Mouse (Mus musculus): ENCODE data around the gene Braf. TPM values are rescaled to one million over a fixed set of nuclear protein-coding genes. Genes with fewer than 3 reads are reported as not detected.
"Not testable (repeated sequence)": the region's sequence is repeated elsewhere in the genome, so short reads cannot be mapped to it uniquely, and the experiment has no call there.

Gene Braf
- polyA plus RNA-seq, 1 experiment from 2014 or later: 19.9 TPM

DNA sequence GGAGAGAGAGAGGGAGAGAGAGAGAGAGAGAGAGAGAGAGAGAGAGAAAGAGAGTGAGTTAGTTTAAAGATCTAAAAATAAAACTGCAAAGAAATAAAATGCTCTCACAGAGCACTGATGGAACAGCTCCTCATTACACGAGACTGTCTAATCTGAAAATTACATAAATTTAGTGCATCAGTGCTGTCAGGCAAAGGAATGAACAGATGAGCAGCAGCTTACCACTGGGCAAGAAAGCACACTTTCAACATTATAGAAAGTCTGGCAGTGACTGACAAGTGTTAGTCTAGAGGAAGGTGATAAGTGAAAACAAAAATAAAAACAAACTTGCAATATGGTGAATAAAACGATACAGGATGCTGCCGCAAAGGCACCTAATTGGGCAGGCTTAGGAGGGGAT is 11.9 kb downstream of the Braf start:
- no peak overlapping the region for H3K4me3 ChIP-seq
- no peaks in the 10 kb centered on the region for H3K27me3 ChIP-seq (ENCODE audit: low read depth, poor library complexity, severe bottlenecking)
- 0 out of 2 replicates have a peak, but pooled peaks cover 2% of the 10 kb centered on the region for H3K4me1 ChIP-seq
- no peaks in the 10 kb centered on the region for H3K9me3 ChIP-seq (replicated peaks)
- WGBS: 86% methylated on average over 3 of the region's 3 CpGs
- DNase-seq (ENCODE audit: low spot score): no peak
- no peaks in the 10 kb centered on the region for H3K36me3 ChIP-seq
- no peak overlapping the region for H3K27ac ChIP-seq

GRCm38 (mm10) chr6:39705625-39706024 is 19.6 kb downstream of the Braf start:
- H3K36me3 ChIP-seq: no peaks in the 10 kb centered on the region
- H3K4me3 ChIP-seq: no peak overlapping the region
- H3K4me1 ChIP-seq: 0 out of 2 replicates have a peak, but pooled peaks cover 2% of the 10 kb centered on the region
- WGBS: 99% methylated on average over 4 of the region's 4 CpGs
- H3K27me3 ChIP-seq (ENCODE audit: low read depth, poor library complexity, severe bottlenecking): no peaks in the 10 kb centered on the region
- no peaks in the 10 kb centered on the region for H3K9me3 ChIP-seq (replicated peaks)
- H3K27ac ChIP-seq: no peak overlapping the region
- no peak for DNase-seq (ENCODE audit: low spot score)

DNA sequence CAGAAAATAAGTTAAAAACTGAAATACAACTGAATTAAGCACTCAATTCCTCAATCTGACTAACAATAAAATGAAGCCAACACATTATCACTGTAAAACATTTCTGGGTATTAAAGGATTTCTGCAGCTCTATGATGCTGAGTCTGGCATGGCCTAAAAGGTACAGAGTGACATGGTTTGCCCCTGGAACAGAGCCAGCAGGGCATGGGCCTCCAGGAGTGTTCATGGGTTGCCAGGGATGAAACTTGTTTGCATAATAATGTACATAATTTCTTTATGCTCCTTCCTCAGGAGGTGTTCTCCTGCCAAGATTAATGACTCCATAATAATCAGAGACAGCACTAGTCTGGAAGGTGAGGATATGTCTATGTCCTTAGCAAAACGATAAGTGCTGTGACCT is 32.1 kb downstream of the Braf start:
- Histone ChIP-seq H3K27me3 (ENCODE audit: low read depth, poor library complexity, severe bottlenecking) (no peaks in the 10 kb centered on the region), H3K4me1 (no peaks in the 10 kb centered on the region), H3K4me3 (no peak overlapping the region), H3K9me3 (replicated peaks) (no peaks in the 10 kb centered on the region), H3K36me3 (0 out of 2 replicates have a peak, but pooled peaks cover 2% of the 10 kb centered on the region), H3K27ac (no peak overlapping the region)
- 93% methylated on average over 1 of the region's 1 CpGs for WGBS
- no peak for DNase-seq (ENCODE audit: low spot score)

DNA sequence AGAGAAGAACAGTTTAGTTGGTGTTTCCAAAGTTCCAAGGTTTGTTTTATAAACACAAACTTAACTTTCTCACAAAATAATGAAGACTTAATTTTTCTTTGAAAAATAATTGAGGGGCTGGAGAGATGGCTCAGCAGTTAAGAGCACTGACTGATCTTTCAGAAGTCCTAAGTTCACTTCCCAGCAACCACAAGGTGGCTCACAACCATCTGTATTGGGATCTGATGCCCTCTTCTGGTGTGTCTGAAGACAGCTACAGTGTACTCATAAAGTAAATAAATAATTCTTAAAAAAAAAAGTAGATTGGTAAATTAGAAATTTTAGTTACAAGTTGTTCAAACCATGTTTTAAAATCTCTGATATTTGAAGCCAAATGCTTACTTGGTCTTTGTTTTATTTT is 38.4 kb downstream of the Braf start:
- not testable (repeated sequence) for DNase-seq (ENCODE audit: low spot score); H3K4me3 ChIP-seq; H3K27ac ChIP-seq; H3K9me3 ChIP-seq (replicated peaks); H3K27me3 ChIP-seq (ENCODE audit: low read depth, poor library complexity, severe bottlenecking); H3K36me3 ChIP-seq; H3K4me1 ChIP-seq

DNA sequence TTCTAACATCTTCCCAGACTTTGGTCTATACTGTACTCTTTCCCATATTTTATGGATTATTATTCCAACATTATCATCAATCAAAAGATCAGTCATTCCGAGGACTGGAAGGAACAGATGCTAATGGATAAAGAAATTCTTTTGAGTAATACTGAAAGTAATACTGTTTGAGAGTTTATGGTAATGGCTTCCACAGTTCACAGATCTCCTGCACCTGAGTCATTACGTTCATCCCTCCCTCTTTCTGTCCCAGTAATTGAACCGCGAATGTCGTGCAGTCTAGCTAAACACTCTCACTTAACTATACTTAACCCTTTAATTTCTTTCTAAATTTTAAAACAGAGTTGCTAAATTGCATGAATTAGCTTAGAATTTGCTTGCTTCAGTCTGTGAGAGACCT is 43.5 kb downstream of the Braf start:
- H3K4me3 ChIP-seq: no peak overlapping the region
- no peak overlapping the region for H3K27ac ChIP-seq
- WGBS: 69% methylated on average over 5 of the region's 5 CpGs
- H3K4me1 ChIP-seq: peaks cover 3% of the 10 kb centered on the region; the same call in 1 of the 2 replicates
- H3K9me3 ChIP-seq (replicated peaks): no peaks in the 10 kb centered on the region
- H3K36me3 ChIP-seq: peaks cover 18% of the 10 kb centered on the region
- H3K27me3 ChIP-seq (ENCODE audit: low read depth, poor library complexity, severe bottlenecking): no peaks in the 10 kb centered on the region
- no peak for DNase-seq (ENCODE audit: low spot score)

- Histone ChIP-seq H3K27me3 (ENCODE audit: low read depth, poor library complexity, severe bottlenecking) (no peaks in the 10 kb centered on the region), H3K9me3 (replicated peaks) (no peaks in the 10 kb centered on the region), H3K4me3 (no peak overlapping the region), H3K36me3 (peaks cover 27% of the 10 kb centered on the region), H3K27ac (no peak overlapping the region), H3K4me1 (peaks cover 3% of the 10 kb centered on the region; the same call in 1 of the 2 replicates)
- WGBS: 40% methylated on average over 4 of the region's 4 CpGs
- no peak for DNase-seq (ENCODE audit: low spot score)
Observed at GRCm38 (mm10) chr6:39680524-39680923, 44.7 kb downstream of the Braf start.

DNA sequence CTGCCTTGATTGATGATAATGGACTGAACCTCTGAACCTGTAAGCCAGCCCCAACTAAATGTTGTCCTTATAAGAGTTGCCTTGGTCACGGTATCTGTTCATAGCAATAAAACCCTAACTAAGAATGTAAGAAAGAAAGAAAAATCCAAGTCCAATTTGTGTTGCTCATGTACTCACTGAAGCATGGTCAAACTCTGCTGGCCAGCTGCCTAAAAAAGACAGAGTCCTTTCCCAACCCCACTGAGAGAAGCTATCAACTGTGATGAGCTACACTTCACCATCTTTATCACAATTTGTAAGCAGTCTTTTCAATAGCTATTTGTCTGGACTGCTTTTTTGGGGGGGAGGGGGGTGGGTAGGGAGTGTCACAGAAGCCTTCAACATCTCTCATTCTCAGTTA is 47.0 kb downstream of the Braf start:
- H3K4me3 ChIP-seq: no peak overlapping the region
- H3K4me1 ChIP-seq: peaks cover 3% of the 10 kb centered on the region; the same call in 1 of the 2 replicates
- peaks cover 31% of the 10 kb centered on the region for H3K36me3 ChIP-seq
- H3K27ac ChIP-seq: no peak overlapping the region
- no peaks in the 10 kb centered on the region for H3K27me3 ChIP-seq (ENCODE audit: low read depth, poor library complexity, severe bottlenecking)
- DNase-seq (ENCODE audit: low spot score): no peak
- 100% methylated on average over 1 of the region's 1 CpGs for WGBS
- no peaks in the 10 kb centered on the region for H3K9me3 ChIP-seq (replicated peaks)

GRCm38 (mm10) chr6:39675081-39675480 is 50.2 kb downstream of the Braf start:
- H3K36me3 ChIP-seq: peaks cover 39% of the 10 kb centered on the region
- WGBS: 91% methylated on average over 7 of the region's 7 CpGs

DNA sequence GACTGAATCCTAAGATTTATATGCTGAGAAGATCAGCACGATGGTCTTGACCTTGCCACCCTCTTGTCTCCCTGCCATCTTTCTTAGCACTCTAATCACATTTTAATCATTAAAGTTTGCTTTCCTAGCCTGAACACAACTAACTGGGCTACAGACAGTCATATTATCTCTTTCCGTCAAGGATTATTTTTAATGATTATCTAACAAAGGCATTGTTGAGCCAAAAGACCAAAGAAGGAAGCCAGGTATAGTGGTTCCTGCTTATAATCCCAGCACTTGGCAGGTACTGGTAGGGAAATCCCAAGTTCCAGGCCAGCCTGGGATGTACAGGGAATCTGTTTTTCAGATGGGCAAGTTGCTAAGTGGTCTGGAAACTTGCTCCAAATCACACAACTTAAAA is 114.0 kb downstream of the Braf start:
- no peaks in the 10 kb centered on the region for H3K9me3 ChIP-seq (replicated peaks)
- no peak overlapping the region for H3K27ac ChIP-seq
- 91% methylated on average over 2 of the region's 2 CpGs for WGBS
- no peaks in the 10 kb centered on the region for H3K4me1 ChIP-seq
- H3K36me3 ChIP-seq: peaks cover 49% of the 10 kb centered on the region
- no peak for DNase-seq (ENCODE audit: low spot score)
- H3K4me3 ChIP-seq: no peak overlapping the region
- H3K27me3 ChIP-seq (ENCODE audit: low read depth, poor library complexity, severe bottlenecking): no peaks in the 10 kb centered on the region

More at GRCm38 (mm10) chr6:39675081-39675480, 50.2 kb downstream of the Braf start:
- no peaks in the 10 kb centered on the region for H3K4me1 ChIP-seq
- no peak overlapping the region for H3K4me3 ChIP-seq
- H3K27ac ChIP-seq: no peak overlapping the region
- H3K9me3 ChIP-seq (replicated peaks): no peaks in the 10 kb centered on the region
- no peak for DNase-seq (ENCODE audit: low spot score)
- H3K27me3 ChIP-seq (ENCODE audit: low read depth, poor library complexity, severe bottlenecking): no peaks in the 10 kb centered on the region

- no peaks in the 10 kb centered on the region for H3K27me3 ChIP-seq (ENCODE audit: low read depth, poor library complexity, severe bottlenecking)
- DNase-seq (ENCODE audit: low spot score): no peak
- no peak overlapping the region for H3K27ac ChIP-seq
- H3K4me3 ChIP-seq: no peak overlapping the region
- no peaks in the 10 kb centered on the region for H3K4me1 ChIP-seq
- no peaks in the 10 kb centered on the region for H3K9me3 ChIP-seq (replicated peaks)
- peaks cover 39% of the 10 kb centered on the region for H3K36me3 ChIP-seq
- WGBS: 79% methylated on average over 2 of the region's 2 CpGs
Observed at GRCm38 (mm10) chr6:39610207-39610606, 115.1 kb downstream of the Braf start.

GRCm38 (mm10) chr6:39607365-39607764 is 117.9 kb downstream of the Braf start:
- 86% methylated on average over 5 of the region's 5 CpGs for WGBS
- no peak for DNase-seq (ENCODE audit: low spot score)
- H3K9me3 ChIP-seq (replicated peaks): no peaks in the 10 kb centered on the region
- no peaks in the 10 kb centered on the region for H3K4me1 ChIP-seq
- no peak overlapping the region for H3K4me3 ChIP-seq
- H3K27ac ChIP-seq: no peak overlapping the region
- peaks cover 29% of the 10 kb centered on the region for H3K36me3 ChIP-seq
- no peaks in the 10 kb centered on the region for H3K27me3 ChIP-seq (ENCODE audit: low read depth, poor library complexity, severe bottlenecking)

- WGBS: 87% methylated on average over 3 of the region's 3 CpGs
- H3K4me1 ChIP-seq: no peaks in the 10 kb centered on the region
Observed at GRCm38 (mm10) chr6:39606862-39607261, 118.4 kb downstream of the Braf start.

GRCm38 (mm10) chr6:39606056-39606455 is 119.2 kb downstream of the Braf start:
- H3K4me3 ChIP-seq: no peak overlapping the region
- peaks cover 31% of the 10 kb centered on the region for H3K36me3 ChIP-seq
- H3K4me1 ChIP-seq: no peaks in the 10 kb centered on the region
- 94% methylated on average over 6 of the region's 6 CpGs for WGBS
- no peak overlapping the region for H3K27ac ChIP-seq
- no peaks in the 10 kb centered on the region for H3K27me3 ChIP-seq (ENCODE audit: low read depth, poor library complexity, severe bottlenecking)
- no peak for DNase-seq (ENCODE audit: low spot score)
- H3K9me3 ChIP-seq (replicated peaks): no peaks in the 10 kb centered on the region

More at GRCm38 (mm10) chr6:39606862-39607261, 118.4 kb downstream of the Braf start:
- H3K4me3 ChIP-seq: no peak overlapping the region
- no peaks in the 10 kb centered on the region for H3K27me3 ChIP-seq (ENCODE audit: low read depth, poor library complexity, severe bottlenecking)
- no peak for DNase-seq (ENCODE audit: low spot score)
- H3K36me3 ChIP-seq: peaks cover 30% of the 10 kb centered on the region
- H3K9me3 ChIP-seq (replicated peaks): no peaks in the 10 kb centered on the region
- H3K27ac ChIP-seq: no peak overlapping the region

GRCm38 (mm10) chr6:39604565-39604964 is 120.7 kb downstream of the Braf start:
- no peak for DNase-seq (ENCODE audit: low spot score)
- 90% methylated on average over 5 of the region's 5 CpGs for WGBS
- peaks cover 40% of the 10 kb centered on the region for H3K36me3 ChIP-seq
- H3K27me3 ChIP-seq (ENCODE audit: low read depth, poor library complexity, severe bottlenecking): no peaks in the 10 kb centered on the region
- H3K9me3 ChIP-seq (replicated peaks): no peaks in the 10 kb centered on the region
- no peak overlapping the region for H3K27ac ChIP-seq
- no peak overlapping the region for H3K4me3 ChIP-seq
- no peaks in the 10 kb centered on the region for H3K4me1 ChIP-seq

Data from limb, embryonic 10.5 days (tissue).